ENCODE assay signal across 8 mouse cellular contexts in genomic region chr2:92883912-92884243, GRCm38 (mm10). TPM values are rescaled to one million over a fixed set of nuclear protein-coding genes. Genes with fewer than 3 reads are reported as not detected.
DNase-seq lines count a peak whose midpoint lies in the region; ATAC-seq lines count a peak whose summit lies in the region.

No protein-coding gene starts in this region.

- H3K27ac ChIP-seq in hindbrain, embryonic 10.5 days, result peak overlapping the region; percentile 76; the same call in 1 of the 2 replicates
- no peak overlapping the region for H3K27ac ChIP-seq in hindbrain, embryonic 11.5 days (ENCODE audit: low read depth, low read length)

- no peaks in the 10 kb centered on the region for H3K36me3 ChIP-seq in hindbrain, embryonic 10.5 days
- H3K36me3 ChIP-seq in hindbrain, embryonic 11.5 days (ENCODE audit: control insufficient read depth, insufficient read depth, low read length), result no peaks in the 10 kb centered on the region

- H3K9me3 ChIP-seq in hindbrain, embryonic 10.5 days, result no peaks in the 10 kb centered on the region
- H3K9me3 ChIP-seq in hindbrain, embryonic 11.5 days (ENCODE audit: control insufficient read depth, low read length), result no peaks in the 10 kb centered on the region

- peak overlapping the region; percentile 39 for H3K4me3 ChIP-seq in hindbrain, embryonic 10.5 days
- H3K4me3 ChIP-seq in hindbrain, embryonic 11.5 days (ENCODE audit: low read depth, low read length), result no peak overlapping the region

- peaks cover 17% of the 10 kb centered on the region for H3K4me1 ChIP-seq in hindbrain, embryonic 10.5 days (replicated peaks)
- H3K4me1 ChIP-seq in hindbrain, embryonic 11.5 days (replicated peaks; ENCODE audit: control insufficient read depth, insufficient read depth, low read length), result no peaks in the 10 kb centered on the region

- H3K27me3 ChIP-seq in hindbrain, embryonic 10.5 days (ENCODE audit: insufficient read depth, poor library complexity, severe bottlenecking), result peaks cover 10% of the 10 kb centered on the region; the same call in 1 of the 2 replicates
- H3K27me3 ChIP-seq in hindbrain, embryonic 11.5 days (ENCODE audit: control insufficient read depth, insufficient read depth, low read length), result no peaks in the 10 kb centered on the region; the same call in 1 of the 2 replicates

- DNase-seq in hindbrain, embryonic 10.5 days (ENCODE audit: low spot score), result peak; percentile 62
- DNase-seq in hindbrain, embryonic 11.5 days (ENCODE audit: low spot score), result no peak
- peak; percentile 76 for DNase-seq in embryo, embryonic 10.5 days (ENCODE audit: low spot score)
- peak; percentile 10 to 15 for DNase-seq in kidney, adult 8-10 months
- no peak for DNase-seq in thymus, postnatal 4 days
- DNase-seq in gastrocnemius, adult 8-10 months (ENCODE audit: low spot score in 2 of 2), result no peak
- no peak for DNase-seq in left cerebral cortex, adult 9 months (ENCODE audit: low spot score in 2 of 2)

- H3K4me2 ChIP-seq in hindbrain, embryonic 11.5 days (replicated peaks; ENCODE audit: low read depth, low read length), result no peak overlapping the region

- ATAC-seq in hindbrain, embryonic 11.5 days (ENCODE audit: low FRiP score), result no peak
- peak; percentile 52 for ATAC-seq in megakaryocyte-erythroid progenitor cell, adult 5-6 weeks (replicated peaks; ENCODE audit: low FRiP score, low TSS enrichment, poor library complexity, severe bottlenecking)

- WGBS in hindbrain, embryonic 10.5 days, result 0% methylated on average over 2 of the region's 2 CpGs
- WGBS in hindbrain, embryonic 11.5 days, result 7% methylated on average over 2 of the region's 2 CpGs

- H3K9ac ChIP-seq in hindbrain, embryonic 11.5 days (ENCODE audit: low read depth, low read length), result no peak overlapping the region

RNA-seq across cellular contexts. Expression of gene Syt13, which starts 31.0 kb away (rescaled TPM):
- polyA plus RNA-seq in hindbrain, embryonic 10.5 days (2016; fragmentation: Nextera tagmentation; extraction: Ambion mirVana), result 20.1 and 20.4 TPM in 2 replicates
- polyA plus RNA-seq in hindbrain, embryonic 11.5 days (2014; fragmentation: Nextera tagmentation; extraction: Ambion mirVana), result 15.4 and 25.0 TPM in 2 replicates
- total RNA-seq in megakaryocyte-erythroid progenitor cell, adult 5-6 weeks (2014; fragmentation: Nextera tagmentation), result not detected in 2 replicates
- total RNA-seq in megakaryocyte-erythroid progenitor cell, adult 5-6 weeks (2017), result not detected in 2 replicates
- total RNA-seq in gastrocnemius, adult 8-10 months (2022), result under 1 TPM in 1 of 4 experiments, not detected in 3; 0.10 TPM

Comparison
In these comparisons a context has a peak if more than half of its experiments do, and no peak if none do; other contexts are left out.
1. DNase-seq: peak in hindbrain, embryonic 10.5 days (single experiment), embryo, embryonic 10.5 days (single experiment) and kidney, adult 8-10 months (2 of 2); none in hindbrain, embryonic 11.5 days (single experiment), thymus, postnatal 4 days (single experiment), gastrocnemius, adult 8-10 months (0 of 2) and left cerebral cortex, adult 9 months (0 of 2).